Mouse (Mus musculus): Measurements from ENCODE around the gene Ddx59.
A peak's percentile ranks its signal among the peaks of the same experiment; 100 is the strongest.

The Ddx59 gene

GRCm38 (mm10) chr1:136447338-136447737, 32.3 kb downstream of the Ddx59 start:
- DNase-seq (ENCODE audit: low read depth, low spot score): no peak

DNA sequence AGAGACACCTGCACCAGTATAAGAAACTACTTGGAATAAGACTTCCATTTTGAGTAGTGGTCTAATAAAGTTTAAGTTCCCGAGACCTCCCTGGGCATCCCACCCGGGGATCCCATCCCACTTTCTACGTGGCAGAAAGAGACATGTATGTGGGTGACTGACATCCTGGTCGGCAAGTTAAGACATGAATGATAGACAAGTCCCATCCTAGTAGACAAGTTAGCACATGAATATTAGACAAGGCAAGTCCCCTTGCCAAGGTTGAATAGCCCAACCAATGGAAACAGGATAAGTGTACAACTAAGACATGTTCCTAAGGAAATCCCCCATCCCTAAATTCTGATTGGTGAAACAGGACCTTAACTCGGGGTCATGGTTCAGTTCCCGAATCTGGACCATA, 34.5 kb downstream of the Ddx59 start:
- DNase-seq (ENCODE audit: low read depth, low spot score): no peak

DNA sequence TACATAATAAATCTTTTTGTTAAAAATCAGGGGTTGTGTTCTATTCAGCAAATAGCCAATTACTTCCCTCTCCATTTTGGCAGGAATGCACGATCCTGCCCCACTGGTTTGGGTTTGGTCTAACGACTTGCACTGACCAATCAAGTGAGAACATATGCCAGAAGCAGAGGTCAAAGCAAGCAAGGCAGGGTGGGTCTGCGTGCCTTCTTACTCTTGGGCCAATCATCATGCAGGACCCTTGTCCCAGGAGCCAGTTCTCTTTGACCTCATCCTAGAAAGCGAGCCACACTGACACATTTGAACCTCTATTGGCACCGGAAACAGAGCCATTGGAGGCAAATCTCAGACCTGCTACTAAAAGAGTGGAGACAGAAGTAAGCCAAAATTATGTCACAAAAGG, 35.1 kb downstream of the Ddx59 start:
- no peak for DNase-seq (ENCODE audit: low read depth, low spot score)

DNA sequence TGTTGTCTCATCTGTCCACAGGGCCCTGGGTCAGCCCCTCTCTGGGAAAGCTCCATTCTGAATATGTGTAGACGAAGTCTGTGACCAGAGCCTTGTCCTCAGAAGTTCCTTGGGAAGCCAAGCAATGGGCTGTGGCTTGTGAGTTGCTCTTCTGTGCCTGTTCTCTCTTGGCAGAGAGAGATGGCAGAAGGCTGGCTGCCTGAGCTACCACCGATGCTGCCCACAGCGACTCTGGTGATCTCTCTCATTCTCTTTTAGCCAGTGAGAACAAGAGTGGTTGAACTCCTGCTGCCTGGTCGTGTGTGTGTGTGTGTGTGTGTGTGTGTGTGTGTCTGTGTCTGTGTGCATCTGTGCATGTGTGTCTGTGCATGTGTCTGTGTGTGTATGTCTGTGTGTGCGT, 37.4 kb downstream of the Ddx59 start:
- DNase-seq (ENCODE audit: low read depth, low spot score): no peak

DNA sequence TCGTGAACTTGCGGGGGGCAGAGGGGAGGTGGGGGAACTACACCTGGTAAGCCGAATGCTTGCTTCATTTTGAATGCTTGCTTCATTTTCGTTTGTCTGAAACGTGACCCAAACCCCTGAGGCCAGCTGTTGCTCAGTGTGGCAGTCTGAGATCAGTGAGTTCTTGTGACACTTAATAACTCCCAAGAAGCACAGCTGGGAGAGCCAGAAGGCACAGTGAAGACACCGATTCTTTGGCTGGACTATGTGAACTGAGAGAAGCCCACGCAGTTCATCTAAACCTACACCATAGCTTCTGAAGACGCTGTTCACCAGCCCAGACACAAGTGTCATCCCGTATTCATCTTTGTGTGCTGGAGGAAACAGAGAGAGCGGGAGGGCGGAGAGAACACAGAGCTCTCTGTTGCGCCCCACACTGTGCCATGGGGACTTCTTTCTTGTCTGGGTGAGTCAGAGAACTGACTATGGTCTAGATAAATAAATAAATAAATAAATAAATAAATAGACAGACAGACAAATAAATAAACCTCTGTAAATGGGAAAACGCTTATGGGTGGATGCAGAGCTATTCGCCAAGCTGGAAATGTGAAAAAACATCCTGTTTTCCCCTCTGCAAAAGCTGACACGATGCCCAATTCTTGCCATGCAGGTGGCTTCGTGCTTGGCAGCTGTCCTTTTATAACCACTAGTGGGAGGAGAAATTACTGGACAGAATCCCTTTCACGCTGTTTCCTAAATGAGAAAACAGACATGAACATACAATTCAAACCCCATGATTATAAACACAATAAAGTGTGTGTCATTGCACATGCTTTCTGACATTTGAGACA, 40.9 kb downstream of the Ddx59 start:
- DNase-seq (ENCODE audit: low read depth, low spot score): no peak

- DNase-seq (ENCODE audit: low read depth, low spot score): no peak
These were observed 41.7 kb downstream of the Ddx59 start for GRCm38 (mm10) chr1:136456741-136457140.

DNA sequence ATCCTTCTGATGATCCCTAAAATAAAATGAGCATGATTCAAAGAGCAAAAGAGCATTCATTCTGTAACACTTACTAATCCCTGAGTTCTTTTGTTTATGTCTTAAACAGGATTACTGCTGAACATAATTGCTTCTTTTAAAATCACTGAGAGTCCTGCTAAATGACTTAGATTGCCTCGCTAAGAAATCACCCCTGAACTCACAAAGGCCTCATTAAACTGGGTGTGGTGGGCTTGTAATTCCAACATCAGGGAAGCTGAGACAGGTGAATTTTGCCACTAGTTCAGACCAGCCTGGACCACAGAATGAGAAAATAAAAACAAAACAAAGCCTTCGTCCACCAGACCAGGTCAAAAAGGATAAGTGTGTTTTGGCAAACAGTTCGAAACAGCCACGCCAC, 42.3 kb downstream of the Ddx59 start:
- no peak for DNase-seq (ENCODE audit: low read depth, low spot score)

- peak; percentile 52 for DNase-seq (ENCODE audit: low read depth, low spot score)
These were observed 43.7 kb downstream of the Ddx59 start for GRCm38 (mm10) chr1:136458691-136459245.

DNA sequence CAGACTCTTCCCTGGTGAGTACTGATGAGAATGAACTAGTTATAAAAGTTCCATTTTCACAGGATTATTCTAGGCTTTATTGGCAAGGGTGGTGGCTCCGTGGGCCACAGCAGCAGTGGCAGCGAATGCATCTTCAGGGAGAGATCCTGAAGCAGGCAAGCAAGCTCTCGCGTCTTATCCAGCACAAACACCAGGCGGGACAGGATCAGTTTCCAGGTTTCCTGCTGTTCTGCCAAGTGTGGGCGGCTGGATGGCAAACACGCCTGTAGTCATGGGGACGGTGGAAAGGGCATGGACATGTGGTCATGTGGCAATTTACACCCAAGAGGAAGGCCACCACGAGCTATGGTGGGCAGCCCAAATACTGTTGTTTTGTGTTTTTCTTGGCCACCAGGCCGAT, 47.4 kb downstream of the Ddx59 start:
- no peak for DNase-seq (ENCODE audit: low read depth, low spot score)

DNA sequence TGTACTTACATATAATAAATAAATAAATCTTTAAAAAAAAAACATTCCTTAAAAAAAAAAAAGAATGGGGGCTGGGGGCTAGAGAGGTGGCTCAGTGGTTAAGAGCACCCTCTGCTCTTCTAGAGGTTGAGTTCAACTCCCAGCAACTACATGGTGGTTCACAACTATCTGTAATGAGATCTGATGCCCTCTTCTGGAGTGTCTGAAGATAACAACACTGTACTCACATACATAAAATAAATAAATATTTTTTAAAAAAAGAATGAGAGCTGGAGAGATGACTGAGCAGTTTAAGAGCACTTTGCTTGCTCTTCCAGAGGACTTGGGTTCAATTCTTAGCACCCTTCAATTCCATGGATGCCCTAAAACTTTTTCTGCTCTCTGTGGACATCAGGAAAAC, 50.1 kb downstream of the Ddx59 start:
- DNase-seq (ENCODE audit: low read depth, low spot score): no peak

GRCm38 (mm10) chr1:136466143-136466811, 51.2 kb downstream of the Ddx59 start, which contains the start of gene Kif14:
Kif14 (plus strand) TSS chr1:136466343.
- peak; percentile 86 for DNase-seq (ENCODE audit: low read depth, low spot score)

DNA sequence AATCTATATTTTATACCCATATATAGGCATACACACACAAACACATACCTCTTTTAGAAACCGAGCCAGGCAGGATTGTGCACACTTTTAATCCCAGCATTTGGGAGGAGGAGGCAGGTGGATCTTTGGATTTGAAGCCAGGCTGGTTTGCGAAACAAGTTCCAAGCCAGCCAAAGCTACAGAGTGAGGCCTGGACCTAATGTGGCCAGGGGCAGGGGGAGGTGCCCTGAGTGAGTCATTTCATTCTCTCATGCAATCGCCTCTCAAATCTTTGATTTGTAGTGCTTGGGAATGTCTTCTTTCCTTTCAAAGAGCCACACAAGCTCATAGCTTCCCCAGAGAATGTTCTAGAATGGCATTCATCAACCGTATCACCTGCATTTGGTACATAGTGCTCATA, 54.3 kb downstream of the Ddx59 start:
- no peak for DNase-seq (ENCODE audit: low read depth, low spot score)

GRCm38 (mm10) chr1:136470471-136470870, 55.4 kb downstream of the Ddx59 start:
- DNase-seq (ENCODE audit: low read depth, low spot score): no peak
